Mouse (Mus musculus) inflammation-experienced regulatory T-cells, adult 16 weeks (primary cell): ENCODE measurements around the gene 4933402D24Rik. TPM values are rescaled to one million over a fixed set of nuclear protein-coding genes. Genes with fewer than 3 reads are reported as not detected.

ENCODE experiments used
- polyA plus RNA-seq: library from polyadenylated mRNA; unstranded; fragments of 100-300 nt; shearing (Covaris generic); gene quantifications from one replicate; pipeline ENCODE4 v1.2.1, GENCODE M21; 2017

Gene 4933402D24Rik
- not detected for polyA plus RNA-seq

GRCm38 (mm10) chr1:63769167-63769566 is at the start of gene 4933402D24Rik:
Gene 4933402D24Rik (minus strand): TSS chr1:63769267.

GRCm38 (mm10) chr1:63730240-63730771 is 38.8 kb downstream of the 4933402D24Rik start, which contains the start of the genes Mdh1b and Fastkd2:
Gene Mdh1b (minus strand): TSS chr1:63730318.
Gene Fastkd2 (plus strand): TSS chr1:63730614.

Other genes with a start within 250 kb of the 4933402D24Rik start
- gene Gm39653, start 153.3 kb downstream of the 4933402D24Rik start, polyA plus RNA-seq = not detected
- gene Dytn, start 82.3 kb downstream of the 4933402D24Rik start, polyA plus RNA-seq = not detected
- not detected for gene Mdh1b, start 38.9 kb downstream of the 4933402D24Rik start, polyA plus RNA-seq
- gene Fastkd2, start 38.7 kb downstream of the 4933402D24Rik start, polyA plus RNA-seq = 59.8 TPM